Mouse (Mus musculus) hindbrain, embryonic 11.5 days (tissue): ENCODE data around the gene Gpatch1. TPM values are rescaled to one million over a fixed set of nuclear protein-coding genes. Genes with fewer than 3 reads are reported as not detected.

ENCODE experiments used
- ATAC-seq: fragments of 200-750 bp; cut with Nextera tagmentation; 2 replicates; pipeline ENCODE4 v1.8.0; 2017; ENCODE audit warnings: mild to moderate bottlenecking, moderate TSS enrichment, moderate library complexity; ENCODE audit not compliant: low FRiP score
- DNase-seq: peaks from one replicate; pipeline ENCODE4 v3.0.0-alpha.2; 2015; ENCODE audit warnings: low spot score
- H3K27ac ChIP-seq: fragments of 300-500 bp; sonication (generic); 2 replicates; pipeline ENCODE4 v1.5.1; 2014; ENCODE audit warnings: mild to moderate bottlenecking, low read depth, low read length
- H3K27me3 ChIP-seq: fragments of 300-500 bp; sonication (generic); 2 replicates; pipeline ENCODE4 v1.6.1; 2014; ENCODE audit warnings: mild to moderate bottlenecking, low read length, moderate library complexity, mixed read lengths; ENCODE audit not compliant: control insufficient read depth, insufficient read depth
- H3K36me3 ChIP-seq: fragments of 300-500 bp; sonication (generic); 2 replicates; pipeline ENCODE4 v1.6.1; 2014; ENCODE audit warnings: mild to moderate bottlenecking, low read length, moderate library complexity, mixed read lengths; ENCODE audit not compliant: control insufficient read depth, insufficient read depth
- H3K4me1 ChIP-seq: fragments of 300-500 bp; sonication (generic); replicated peaks from 2 replicates; pipeline ENCODE4 v1.6.1; 2014; ENCODE audit warnings: low read length, mixed read lengths; ENCODE audit not compliant: control insufficient read depth, insufficient read depth
- H3K4me2 ChIP-seq: fragments of 300-500 bp; sonication (generic); replicated peaks from 2 replicates; pipeline ENCODE4 v1.6.1; 2014; ENCODE audit warnings: mild to moderate bottlenecking, low read depth, low read length
- H3K4me3 ChIP-seq: fragments of 300-500 bp; sonication (generic); 2 replicates; pipeline ENCODE4 v1.5.1; 2014; ENCODE audit warnings: low read depth, low read length
- H3K9ac ChIP-seq: fragments of 300-500 bp; sonication (generic); 2 replicates; pipeline ENCODE4 v1.6.1; 2014; ENCODE audit warnings: low read depth, low read length
- H3K9me3 ChIP-seq: fragments of 300-500 bp; sonication (generic); 2 replicates; pipeline ENCODE4 v1.6.1; 2016; ENCODE audit warnings: low read length; ENCODE audit not compliant: control insufficient read depth
- WGBS: fragments of 180-500 bp; shearing (Covaris S2); extraction: QIAGEN DNeasy Blood & Tissue Kit; methylation state at CpG from one replicate; pipeline ENCODE4 v1.1.7; 2014; 5-methylcytosine and 5-hydroxymethylcytosine counted together
- polyA plus RNA-seq: library from polyadenylated mRNA; unstranded; fragments of >200 nt; fragmentation: Nextera tagmentation; extraction: Ambion mirVana; gene quantifications from 2 replicates; pipeline ENCODE4 v1.2.1, GENCODE M21; 2014

The Gpatch1 gene
- polyA plus RNA-seq, 1 experiment from 2014 or later = 18.1 TPM

GRCm38 (mm10) chr7:35311214-35311613 is 7.0 kb downstream of the Gpatch1 start:
- 93% methylated on average over 3 of the region's 3 CpGs for whole genome bisulfite sequencing
- Histone ChIP-seq H3K9me3 (no peaks in the 10 kb centered on the region), H3K9ac (no peak overlapping the region), H3K4me2 (no peak overlapping the region), H3K27me3 (no peaks in the 10 kb centered on the region), H3K4me3 (no peak overlapping the region), H3K36me3 (no peaks in the 10 kb centered on the region), H3K4me1 (no peaks in the 10 kb centered on the region), H3K27ac (no peak overlapping the region)
- ATAC-seq (no peak), DNase-seq (no peak)

- Histone ChIP-seq H3K4me1 (no peaks in the 10 kb centered on the region), H3K4me2 (no peak overlapping the region), H3K9ac (no peak overlapping the region), H3K27me3 (no peaks in the 10 kb centered on the region), H3K9me3 (no peaks in the 10 kb centered on the region), H3K4me3 (no peak overlapping the region), H3K36me3 (peaks cover 13% of the 10 kb centered on the region; the same call in 1 of the 2 replicates), H3K27ac (no peak overlapping the region)
- no peak for DNase-seq
- ATAC-seq = no peak
Observed at GRCm38 (mm10) chr7:35300792-35301191, 17.4 kb downstream of the Gpatch1 start.

GRCm38 (mm10) chr7:35299656-35300055 is 18.6 kb downstream of the Gpatch1 start:
- H3K4me3 ChIP-seq = no peak overlapping the region
- ATAC-seq = no peak
- WGBS = 74% methylated on average over 8 of the region's 8 CpGs
- H3K27ac ChIP-seq = no peak overlapping the region
- no peaks in the 10 kb centered on the region for H3K9me3 ChIP-seq
- peaks cover 12% of the 10 kb centered on the region for H3K36me3 ChIP-seq
- no peaks in the 10 kb centered on the region for H3K27me3 ChIP-seq
- DNase-seq = no peak
- no peak overlapping the region for H3K4me2 ChIP-seq
- no peak overlapping the region for H3K9ac ChIP-seq
- H3K4me1 ChIP-seq = no peaks in the 10 kb centered on the region

GRCm38 (mm10) chr7:35297886-35298285 is 20.4 kb downstream of the Gpatch1 start:
- no peak overlapping the region for H3K27ac ChIP-seq
- 90% methylated on average over 5 of the region's 5 CpGs for WGBS
- no peak overlapping the region for H3K9ac ChIP-seq
- no peak for ATAC-seq
- no peak overlapping the region for H3K4me3 ChIP-seq
- no peak for DNase-seq
- H3K4me2 ChIP-seq = no peak overlapping the region
- no peaks in the 10 kb centered on the region for H3K4me1 ChIP-seq
- H3K27me3 ChIP-seq = no peaks in the 10 kb centered on the region
- H3K36me3 ChIP-seq = peaks cover 12% of the 10 kb centered on the region
- H3K9me3 ChIP-seq = no peaks in the 10 kb centered on the region

GRCm38 (mm10) chr7:35295631-35296030 is 22.6 kb downstream of the Gpatch1 start:
- H3K9me3 ChIP-seq = no peaks in the 10 kb centered on the region
- no peak overlapping the region for H3K9ac ChIP-seq
- H3K4me1 ChIP-seq = no peaks in the 10 kb centered on the region
- H3K4me2 ChIP-seq = no peak overlapping the region
- DNase-seq (no peak), ATAC-seq (no peak)
- WGBS = 91% methylated on average over 2 of the region's 2 CpGs
- peaks cover 11% of the 10 kb centered on the region; the same call in 1 of the 2 replicates for H3K36me3 ChIP-seq
- no peak overlapping the region for H3K27ac ChIP-seq
- H3K4me3 ChIP-seq = no peak overlapping the region
- no peaks in the 10 kb centered on the region for H3K27me3 ChIP-seq

GRCm38 (mm10) chr7:35293464-35293863 is 24.8 kb downstream of the Gpatch1 start:
- no peak overlapping the region for H3K4me3 ChIP-seq
- H3K27me3 ChIP-seq = no peaks in the 10 kb centered on the region
- no peak overlapping the region for H3K9ac ChIP-seq
- ATAC-seq = no peak
- H3K27ac ChIP-seq = no peak overlapping the region
- no peak overlapping the region for H3K4me2 ChIP-seq
- H3K9me3 ChIP-seq = no peaks in the 10 kb centered on the region
- WGBS = 88% methylated on average over 13 of the region's 13 CpGs
- peaks cover 11% of the 10 kb centered on the region; the same call in 1 of the 2 replicates for H3K36me3 ChIP-seq
- H3K4me1 ChIP-seq = no peaks in the 10 kb centered on the region
- DNase-seq = no peak

GRCm38 (mm10) chr7:35278933-35279332 is 39.3 kb downstream of the Gpatch1 start:
- DNase-seq (no peak), ATAC-seq (no peak)
- Histone ChIP-seq H3K27ac (no peak overlapping the region), H3K9ac (no peak overlapping the region), H3K4me3 (no peak overlapping the region), H3K27me3 (no peaks in the 10 kb centered on the region), H3K4me1 (no peaks in the 10 kb centered on the region), H3K36me3 (peaks cover 15% of the 10 kb centered on the region), H3K4me2 (no peak overlapping the region), H3K9me3 (peaks cover 11% of the 10 kb centered on the region; the same call in 1 of the 2 replicates)
- WGBS = 83% methylated on average over 3 of the region's 3 CpGs

- Histone ChIP-seq H3K9me3 (peaks cover 11% of the 10 kb centered on the region; the same call in 1 of the 2 replicates), H3K36me3 (peaks cover 15% of the 10 kb centered on the region), H3K4me1 (no peaks in the 10 kb centered on the region), H3K4me2 (no peak overlapping the region), H3K9ac (no peak overlapping the region), H3K27ac (no peak overlapping the region), H3K27me3 (no peaks in the 10 kb centered on the region), H3K4me3 (no peak overlapping the region)
- WGBS = 61% methylated on average over 4 of the region's 4 CpGs
- peak; percentile 49; the same call in 1 of the 2 replicates for ATAC-seq
- peak; percentile 25 for DNase-seq
Observed at GRCm38 (mm10) chr7:35277433-35277832, 40.8 kb downstream of the Gpatch1 start.

- H3K27ac ChIP-seq = no peak overlapping the region
- peak; percentile 71 for DNase-seq
Observed at GRCm38 (mm10) chr7:35269443-35270024, 48.7 kb downstream of the Gpatch1 start.

More at GRCm38 (mm10) chr7:35269443-35270024, 48.7 kb downstream of the Gpatch1 start:
- Histone ChIP-seq H3K36me3 (no peaks in the 10 kb centered on the region), H3K27me3 (no peaks in the 10 kb centered on the region), H3K4me2 (peak overlapping the region; percentile 59), H3K4me3 (peak overlapping the region; percentile 23; the same call in 1 of the 2 replicates), H3K9ac (peak overlapping the region; percentile 42; the same call in 1 of the 2 replicates), H3K9me3 (peaks cover 4% of the 10 kb centered on the region; the same call in 1 of the 2 replicates), H3K4me1 (no peaks in the 10 kb centered on the region)
- ATAC-seq = peak; percentile 73
- whole genome bisulfite sequencing = 10% methylated on average over 21 of the region's 21 CpGs
